Mouse (Mus musculus) erythroblast, adult 5-6 weeks (primary cell): ENCODE results near the gene Polrmt. TPM values are rescaled to one million over a fixed set of nuclear protein-coding genes. Genes with fewer than 3 reads are reported as not detected.
A peak's percentile ranks its signal among the peaks of the same experiment; 100 is the strongest.

Source experiments
- ATAC-seq: replicated peaks from 2 replicates; pipeline ENCODE4 v1.8.0; 2016; ENCODE audit warnings: moderate number of reproducible peaks, mild to moderate bottlenecking, moderate TSS enrichment, inconsistent platforms; ENCODE audit not compliant: poor library complexity, low FRiP score, severe bottlenecking
- total RNA-seq, 2 experiments: library from RNA; stranded (forward) in 1 of 2; stranded (reverse) in 1 of 2; fragments of 150-400 nt in 1 of 2; fragments of 200-764, 138-1000 nt in 1 of 2; gene quantifications; 2 replicates each; pipeline versions ENCODE4 v1.2.3 to v1.2.4; 2015 to 2017; ENCODE audit warnings: low replicate concordance in 2 of 2

Polrmt gene
- total RNA-seq (2015; ENCODE audit: low replicate concordance) (3.6 and 4.8 TPM in 2 replicates), total RNA-seq (2017; ENCODE audit: low replicate concordance) (1.1 and 5.0 TPM in 2 replicates)

DNA sequence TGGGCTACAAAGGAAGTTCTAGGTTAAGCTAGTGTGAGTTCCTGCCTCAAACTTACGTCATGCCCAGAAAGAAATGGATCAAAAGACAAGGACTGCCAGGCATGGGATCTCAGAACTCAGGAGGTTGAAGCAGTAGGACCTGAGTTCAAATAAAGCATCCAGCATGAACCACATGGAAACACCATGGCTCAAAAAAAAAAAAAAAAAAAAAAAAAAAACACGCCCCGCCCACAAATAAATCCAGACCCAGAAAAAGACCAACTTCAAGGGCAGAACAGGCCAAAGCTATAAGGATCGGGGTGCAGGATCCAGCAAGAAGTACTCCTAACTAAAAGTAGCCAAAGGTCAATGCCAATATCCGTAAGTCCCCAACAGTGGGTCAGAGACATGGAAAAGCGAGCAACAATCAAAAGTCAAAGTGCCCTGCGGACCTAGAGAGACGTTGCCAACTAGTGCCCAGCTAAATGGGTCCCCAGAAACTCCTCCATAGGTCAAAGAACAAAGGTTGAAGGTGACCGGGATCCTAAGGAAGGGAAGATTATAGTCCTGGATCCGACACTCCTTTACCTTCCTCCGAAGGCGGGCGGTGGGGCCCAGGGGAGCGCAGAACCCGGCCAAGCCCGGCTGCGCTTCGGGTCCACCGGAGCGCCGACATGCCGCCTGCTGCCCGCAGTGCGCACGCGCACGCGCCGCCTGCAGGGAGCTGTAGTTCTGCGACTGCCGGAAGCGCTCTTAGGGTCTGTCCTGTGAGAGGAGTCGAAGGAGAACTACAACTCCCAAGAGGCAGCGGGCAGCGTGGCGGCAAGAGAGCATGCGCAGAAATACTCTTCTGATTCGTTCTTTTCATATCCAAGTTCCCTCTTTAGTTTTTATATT, at the start of gene Polrmt:
Gene Polrmt (minus strand): TSS at position 684 of the 876 bp plus-strand sequence.
- ATAC-seq = peak; percentile 97

DNA sequence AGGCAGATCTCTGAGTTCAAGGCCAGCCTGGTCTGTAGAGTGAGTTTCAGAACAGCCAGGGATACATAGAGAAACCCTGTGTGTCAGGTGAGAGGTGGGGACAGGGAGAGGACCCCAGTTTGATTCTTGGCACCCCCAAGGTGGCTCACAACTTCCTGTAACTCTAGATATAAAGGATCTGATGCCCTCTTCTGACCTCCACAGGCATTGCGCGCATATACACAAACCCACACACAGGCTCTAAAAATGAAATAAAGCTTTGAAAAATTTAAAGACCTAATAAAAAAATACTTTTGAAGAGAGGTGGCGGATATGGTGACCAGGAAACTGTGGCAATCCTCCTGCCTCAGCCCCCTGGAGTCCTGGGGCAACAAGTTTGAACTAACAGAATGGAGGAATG, 49.5 kb upstream of the Polrmt start:
- ATAC-seq = no peak

DNA sequence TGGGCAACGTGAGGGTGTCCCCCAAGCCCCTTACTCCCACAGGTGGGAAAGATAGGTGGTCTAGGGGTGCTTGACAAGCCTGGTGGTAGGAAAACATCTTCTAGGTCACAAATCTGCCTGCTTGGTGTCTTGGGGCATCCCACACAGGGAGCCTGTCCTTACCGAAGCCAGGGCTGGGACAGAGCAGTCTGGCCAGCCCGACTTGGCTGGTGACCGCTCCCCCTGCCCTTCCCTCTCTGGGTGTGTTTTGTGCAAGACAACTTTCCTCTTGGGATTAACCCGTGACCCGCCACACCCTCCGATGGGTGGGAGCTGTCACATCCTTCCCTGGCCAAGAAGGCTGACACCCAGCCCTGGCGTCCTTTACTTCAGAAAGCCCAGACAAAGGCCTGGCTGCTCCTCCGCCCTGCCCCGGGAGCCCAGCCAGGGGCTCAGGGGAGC, 48.1 kb upstream of the Polrmt start:
- ATAC-seq = no peak

DNA sequence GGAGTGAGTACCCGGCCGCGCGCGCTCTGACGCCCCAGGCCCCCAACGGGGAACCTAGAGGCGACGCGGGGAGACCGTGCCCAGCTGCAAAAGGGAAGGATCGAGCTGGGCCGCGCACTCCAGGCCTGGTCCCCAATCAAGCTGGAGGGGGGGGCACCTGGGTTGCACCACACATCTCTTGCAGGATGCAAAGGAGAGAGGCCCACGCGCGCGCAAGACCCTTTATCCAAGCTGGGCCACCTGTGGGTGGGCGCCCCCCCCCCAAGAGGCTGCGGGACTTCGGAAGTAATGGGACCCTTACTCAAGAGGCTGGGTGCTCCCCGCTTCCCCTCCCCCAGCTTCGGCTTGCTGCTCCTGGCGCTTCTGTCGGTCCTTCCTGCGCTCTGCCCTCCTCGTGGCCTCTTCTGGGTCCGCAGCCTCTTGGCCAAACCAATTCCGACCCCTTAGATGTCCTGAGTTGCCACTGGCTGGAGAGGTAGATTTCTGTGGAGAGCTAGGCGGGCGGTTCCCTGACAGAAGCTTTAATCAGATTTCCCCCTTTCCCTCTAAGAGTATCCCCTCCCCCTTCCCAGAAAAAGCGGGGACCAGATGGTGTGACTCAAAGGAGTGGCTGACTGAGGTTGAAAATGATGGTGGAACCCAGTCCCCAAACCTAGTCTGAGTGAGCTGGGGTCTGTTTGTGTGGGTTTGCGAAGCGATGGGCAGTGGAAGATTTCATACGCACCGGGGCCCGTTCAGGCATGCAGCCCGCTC, 47.5 kb upstream of the Polrmt start:
- no peak for ATAC-seq

DNA sequence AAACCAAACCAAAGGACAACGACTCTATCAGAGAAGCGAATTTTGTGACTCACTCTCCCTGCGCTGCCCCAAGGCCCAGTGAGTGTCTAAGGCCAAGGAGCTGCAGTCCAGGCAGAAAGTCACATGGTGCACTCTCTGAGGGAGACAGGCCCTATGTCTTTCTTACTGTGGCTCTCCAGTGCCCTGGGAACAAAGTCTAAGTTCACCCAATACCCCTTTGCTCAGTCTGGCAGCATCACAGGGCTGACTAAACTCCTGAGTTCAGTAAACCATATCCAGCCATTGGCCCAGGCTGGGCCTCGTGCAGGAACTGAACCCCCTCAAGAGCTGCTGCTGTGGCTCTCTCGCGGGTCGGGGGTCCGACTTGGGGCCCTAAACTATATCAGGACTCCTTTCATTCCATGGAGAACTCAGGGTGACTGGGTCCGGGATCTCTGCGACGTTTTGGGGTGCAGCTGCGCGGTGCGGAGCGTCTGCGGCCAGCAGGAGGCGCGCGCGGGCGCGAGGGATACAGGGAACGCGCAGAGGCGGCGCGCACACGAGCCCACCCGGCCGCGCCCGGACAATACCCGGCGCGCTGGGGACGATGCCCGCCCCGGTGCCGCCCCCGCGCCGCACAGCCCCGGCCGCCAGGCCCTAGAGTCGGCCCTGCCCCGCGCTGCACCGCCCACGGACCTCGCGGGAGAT, 46.8 kb upstream of the Polrmt start, which contains the start of gene Palm:
Gene Palm (plus strand): TSS at position 522 of the 687 bp plus-strand sequence.
- ATAC-seq = peak; percentile 50; the same call in 1 of the 2 replicates

DNA sequence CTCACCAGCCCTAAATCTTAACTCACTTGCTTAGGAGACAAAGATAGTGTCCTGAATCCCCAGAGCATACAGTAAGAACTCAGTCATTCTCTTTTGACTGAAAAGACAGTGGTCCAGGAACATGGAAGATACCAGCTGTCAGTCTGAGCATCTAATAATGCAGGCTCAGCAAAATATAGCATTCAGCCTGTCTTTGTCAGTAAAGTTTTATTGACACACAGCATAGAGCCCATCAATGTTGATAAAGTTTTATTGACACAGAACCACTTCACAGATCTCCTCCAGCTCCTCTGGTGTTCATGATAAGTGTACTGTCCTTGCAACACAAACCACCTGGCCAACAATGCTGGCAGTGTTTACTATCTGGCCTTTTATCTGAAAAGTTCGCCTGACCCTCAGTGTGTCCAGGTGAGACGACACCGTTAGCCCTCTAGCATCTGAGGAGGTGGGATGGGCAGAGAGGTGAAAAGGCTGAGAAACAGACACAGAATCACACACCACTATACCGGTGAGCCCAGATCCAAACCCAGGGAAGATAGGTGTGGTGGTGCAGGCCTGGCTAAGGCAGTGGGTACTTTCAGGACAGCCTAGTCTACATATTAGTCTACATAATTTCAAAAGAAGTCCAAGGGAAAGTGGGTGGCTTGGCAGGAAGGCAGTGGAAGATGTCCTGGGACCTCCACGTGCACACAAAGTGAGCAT, 46.1 kb upstream of the Polrmt start:
- ATAC-seq = no peak

DNA sequence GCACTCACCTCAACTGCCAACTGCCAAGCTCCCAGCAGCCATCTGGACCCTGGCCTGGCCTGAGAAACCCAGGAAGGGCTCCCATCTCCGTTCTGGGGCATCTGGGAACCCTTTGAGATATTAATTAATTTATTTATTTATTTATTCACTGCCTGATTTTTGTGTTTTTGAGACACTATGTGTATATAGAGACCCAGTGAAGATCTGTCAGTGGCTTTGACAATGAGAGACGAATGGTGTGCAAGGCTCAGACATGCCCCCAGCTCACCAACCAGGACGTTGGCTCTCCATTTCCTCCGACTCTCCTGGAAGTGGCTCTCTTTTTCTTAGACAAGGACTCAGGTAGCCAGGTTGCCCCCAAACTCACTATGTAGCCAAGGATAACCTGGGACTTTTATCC, 44.5 kb upstream of the Polrmt start, which contains the start of gene Prss57:
Gene Prss57 (minus strand): TSS at position 101 of the 400 bp plus-strand sequence.
- ATAC-seq = no peak

DNA sequence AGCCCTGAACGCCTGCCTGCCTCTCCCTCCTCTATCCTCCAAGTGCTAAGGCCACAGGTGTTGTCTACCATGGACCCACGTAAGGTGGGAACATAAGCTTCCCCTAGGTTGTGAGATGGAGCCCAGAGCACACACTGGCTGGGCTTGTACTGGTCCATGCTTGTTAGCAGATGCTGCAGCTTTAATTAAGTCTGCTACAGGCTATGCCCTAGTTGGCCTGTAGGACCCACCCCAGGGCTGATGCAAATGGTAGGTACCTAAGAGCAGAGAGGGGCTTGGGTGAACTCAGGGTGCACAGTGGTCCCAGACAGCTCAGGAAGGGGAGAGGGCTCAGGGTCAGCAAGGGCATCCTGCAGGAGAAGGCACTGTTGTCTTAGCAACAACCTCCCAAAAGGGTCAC, 43.2 kb upstream of the Polrmt start:
- ATAC-seq = no peak

DNA sequence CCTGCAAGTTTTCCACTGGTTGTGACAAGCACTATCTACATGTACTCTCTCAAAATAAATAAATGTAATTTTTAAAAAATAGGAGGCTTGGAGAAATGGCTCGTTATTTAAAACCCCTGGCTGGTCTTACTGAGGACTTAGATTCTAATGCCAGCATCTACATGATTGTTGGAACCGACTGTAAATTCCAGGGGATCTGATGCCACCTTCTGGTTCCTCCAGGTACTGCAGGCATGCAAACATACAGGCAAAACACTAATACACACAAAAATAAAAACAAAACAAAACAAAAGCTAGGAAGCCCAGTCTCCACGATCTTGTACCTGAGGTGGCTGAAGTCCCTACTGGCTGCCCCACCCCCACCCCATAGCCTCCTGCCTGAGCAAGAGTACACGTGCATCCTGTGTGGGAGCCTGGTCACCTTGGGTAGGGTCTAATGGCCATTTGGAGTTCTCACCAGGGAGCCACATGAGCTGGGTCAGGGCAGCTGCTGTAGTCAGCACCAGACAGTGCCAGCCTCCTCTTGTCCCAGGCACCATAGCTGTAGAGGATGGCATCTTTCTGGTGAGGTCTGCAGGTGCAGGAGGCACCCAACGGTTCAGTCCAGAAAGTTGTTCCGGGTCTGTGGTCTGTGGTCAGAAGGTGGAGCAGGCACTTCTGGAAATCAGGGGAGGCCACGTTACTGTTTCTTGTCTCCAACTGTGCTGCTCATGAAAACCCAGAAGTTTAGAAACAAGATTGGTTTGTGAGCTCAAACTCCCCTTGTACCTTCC, 42.2 kb upstream of the Polrmt start:
- peak; percentile 59 for ATAC-seq

DNA sequence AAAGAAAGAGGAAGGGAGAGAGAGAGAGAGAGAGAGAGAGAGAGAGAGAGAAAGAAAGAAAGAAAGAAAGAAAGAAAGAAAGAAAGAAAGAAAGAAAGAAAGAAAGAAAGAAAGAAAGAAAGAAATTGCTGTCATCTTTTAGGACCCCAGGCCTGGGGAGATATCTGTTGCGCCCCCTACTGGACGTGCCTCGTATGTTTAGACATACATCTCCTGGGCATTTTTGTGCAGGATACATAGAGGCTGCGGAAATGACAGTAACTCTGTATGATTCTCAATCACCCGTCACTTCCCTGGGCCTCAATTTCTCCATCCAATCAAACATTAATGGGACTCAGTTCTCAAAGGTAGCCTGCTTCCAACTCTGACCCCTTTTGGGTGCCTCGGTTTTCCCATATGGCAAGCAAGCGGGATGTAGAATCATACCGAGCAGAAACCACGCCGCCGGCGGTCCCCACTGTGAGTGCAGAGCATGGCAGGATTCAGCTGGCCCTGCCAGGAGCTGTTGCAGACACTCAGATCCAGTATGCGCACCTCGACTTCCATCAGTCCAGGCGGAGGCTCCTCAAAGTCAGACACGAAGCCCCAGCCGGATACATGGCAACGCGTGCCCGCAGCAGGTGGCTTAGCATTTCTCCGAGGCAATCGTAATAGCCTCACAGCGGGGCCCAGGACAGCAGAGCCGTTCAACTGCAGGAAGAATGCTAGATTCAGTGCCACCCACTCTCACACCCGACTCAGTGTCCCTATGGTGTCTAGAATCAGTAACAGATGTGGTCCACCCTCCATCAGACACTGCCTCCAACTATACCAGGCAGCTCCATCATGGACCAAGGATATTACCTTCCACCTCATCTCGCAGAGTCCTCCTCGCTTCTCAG, 37.8 kb upstream of the Polrmt start:
- ATAC-seq = no peak

DNA sequence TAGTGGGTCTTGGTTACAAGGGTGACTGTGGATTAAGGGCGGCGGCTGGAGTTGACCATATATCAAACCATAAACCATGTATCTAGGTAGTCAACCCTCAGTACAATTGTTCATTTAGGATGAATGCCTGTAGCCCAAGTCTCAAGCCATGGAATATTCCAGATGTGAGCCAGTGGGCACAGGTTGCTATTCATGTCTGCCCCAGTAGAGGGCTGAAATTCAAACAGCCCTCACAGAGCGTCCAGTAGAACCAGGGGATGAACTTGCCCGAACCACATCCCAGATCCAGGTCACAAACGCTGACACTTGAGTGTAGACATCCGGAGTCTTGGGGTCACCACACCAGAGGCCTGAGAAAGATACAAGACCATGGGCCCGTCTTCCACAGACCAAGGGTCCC, 36.7 kb upstream of the Polrmt start:
- ATAC-seq = no peak

DNA sequence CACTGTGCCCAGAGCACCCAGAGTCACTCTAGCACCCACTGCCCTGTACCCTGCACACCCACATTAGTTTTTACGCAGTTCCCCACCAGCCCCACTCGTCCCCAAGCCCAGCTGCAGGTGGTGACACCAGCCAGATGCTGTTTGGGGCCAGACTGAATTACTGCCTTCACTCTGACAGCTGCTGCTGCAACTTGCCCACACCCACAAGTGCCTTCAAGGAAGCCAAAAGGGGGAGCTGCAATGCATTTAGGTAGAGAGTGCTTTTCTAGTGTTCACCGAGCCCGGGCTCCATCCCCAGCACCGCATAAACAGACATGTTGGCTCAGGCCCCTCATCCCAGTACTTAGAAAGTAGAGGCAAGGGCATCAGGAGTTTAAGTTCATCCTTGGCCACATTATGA, 35.6 kb upstream of the Polrmt start:
- ATAC-seq = no peak

DNA sequence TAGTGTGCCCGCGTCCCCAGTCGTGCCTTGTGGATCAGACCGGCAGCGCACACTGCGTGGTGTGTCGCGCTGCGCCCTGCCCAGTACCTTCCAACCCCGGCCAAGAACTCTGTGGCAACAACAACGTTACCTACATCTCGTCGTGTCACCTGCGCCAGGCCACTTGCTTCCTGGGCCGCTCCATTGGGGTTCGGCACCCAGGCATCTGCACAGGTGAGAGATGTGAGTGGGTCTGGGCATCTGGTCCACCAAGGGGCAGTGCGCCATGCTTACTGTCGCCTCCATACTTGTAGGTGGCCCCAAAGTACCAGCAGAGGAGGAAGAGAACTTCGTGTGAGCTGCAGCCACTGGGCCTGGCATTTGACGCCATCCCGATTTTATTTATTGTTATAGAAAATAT, 34.8 kb upstream of the Polrmt start:
- no peak for ATAC-seq

DNA sequence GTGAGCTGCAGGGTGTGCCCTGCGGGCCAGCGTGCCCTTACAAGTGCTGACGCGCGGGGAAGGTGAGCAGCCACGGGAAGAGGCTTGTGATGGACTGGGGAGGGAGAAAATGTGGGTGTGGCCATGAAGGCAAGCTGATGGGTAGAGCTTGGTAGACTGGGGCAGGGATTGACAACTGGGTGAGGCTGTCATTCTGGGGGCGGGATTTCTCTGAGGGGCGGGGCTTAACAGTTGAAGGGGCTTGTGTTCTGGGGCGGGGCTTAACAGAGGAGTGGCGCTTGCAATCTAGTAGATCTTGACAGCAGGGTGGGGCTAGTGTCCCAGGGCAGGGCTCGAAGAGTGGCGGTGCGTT, 34.3 kb upstream of the Polrmt start:
- ATAC-seq = peak; percentile 48; the same call in 1 of the 2 replicates

DNA sequence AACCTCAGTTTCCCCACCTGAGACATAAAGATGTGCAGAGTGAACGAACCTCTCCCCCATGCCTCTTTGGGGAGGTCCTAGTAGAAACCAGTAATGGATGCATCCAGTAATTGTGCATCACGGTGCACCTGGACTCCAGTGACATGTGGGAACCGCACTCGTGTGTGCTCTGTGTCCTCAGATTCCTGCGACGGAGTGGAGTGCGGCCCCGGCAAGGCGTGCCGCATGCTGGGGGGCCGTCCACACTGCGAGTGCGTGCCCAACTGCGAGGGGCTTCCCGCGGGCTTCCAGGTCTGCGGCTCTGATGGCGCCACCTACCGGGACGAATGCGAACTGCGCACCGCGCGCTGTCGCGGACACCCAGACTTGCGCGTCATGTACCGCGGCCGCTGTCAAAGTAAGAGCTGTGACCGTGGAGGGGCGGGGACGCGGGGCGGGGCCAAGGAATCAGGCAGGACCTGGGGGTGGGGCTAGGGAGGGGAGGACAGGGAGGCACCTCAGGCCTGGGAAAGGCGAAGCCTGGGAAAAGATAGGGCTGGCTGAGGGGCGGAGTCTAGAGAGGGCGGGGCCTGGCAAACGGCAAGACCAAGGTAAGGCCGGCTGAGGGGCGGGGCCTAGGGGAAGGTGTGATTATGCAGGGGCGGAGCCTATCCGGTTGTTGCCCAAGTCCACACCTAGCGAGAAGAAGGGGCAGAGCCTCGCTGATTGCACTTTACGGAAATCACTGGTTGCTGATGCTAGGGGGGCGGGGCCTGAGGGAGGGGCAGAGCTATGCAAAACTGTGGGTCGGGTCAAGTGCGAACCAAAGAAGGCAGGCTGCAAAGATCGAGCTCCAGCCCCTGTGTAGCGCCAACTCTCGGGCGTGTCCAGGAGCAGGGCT, 33.6 kb upstream of the Polrmt start:
- peak; percentile 74 for ATAC-seq

DNA sequence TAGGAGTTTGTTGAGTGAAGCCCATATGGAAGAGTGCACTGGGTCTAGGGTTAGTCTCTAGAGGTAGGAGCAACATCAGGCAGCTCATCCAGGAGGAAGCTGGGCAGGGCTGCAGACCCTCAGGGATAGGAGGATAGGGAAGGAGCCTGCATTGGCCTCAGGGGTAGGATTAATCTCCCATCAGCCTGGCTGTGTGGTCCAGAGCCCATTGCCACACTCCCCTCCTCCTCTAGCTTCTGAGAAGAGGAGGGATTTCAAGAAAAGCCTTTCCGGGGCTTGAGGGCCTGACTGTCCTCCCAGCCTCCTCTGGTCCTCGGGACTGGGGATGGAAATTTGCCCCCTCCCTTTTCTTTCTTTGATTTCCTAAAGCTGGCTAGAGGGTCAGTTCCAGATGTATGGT, 32.8 kb upstream of the Polrmt start:
- no peak for ATAC-seq

DNA sequence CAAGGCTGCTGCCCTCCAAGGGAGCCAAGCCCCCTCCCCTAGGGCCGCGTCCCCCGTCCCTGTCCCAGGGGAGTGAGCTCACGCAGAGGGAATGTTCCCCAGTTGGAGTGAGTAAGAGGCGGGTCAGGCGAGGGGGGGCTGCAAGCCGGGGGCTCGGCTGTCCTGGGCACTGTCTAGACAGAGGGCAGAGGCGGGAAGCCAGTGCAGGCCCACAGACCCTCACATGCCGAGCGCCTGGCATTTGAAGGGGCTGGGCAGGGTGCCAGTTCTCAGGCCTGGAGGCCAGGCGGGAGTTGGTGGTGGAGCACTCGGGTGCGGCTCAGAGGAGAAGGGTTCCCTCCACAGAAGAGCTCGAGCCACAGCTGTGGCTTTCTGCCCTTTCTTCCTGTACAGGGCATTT, 31.6 kb upstream of the Polrmt start:
- ATAC-seq = no peak
